Mouse (Mus musculus) ES-E14 (cell line): Measurements from ENCODE around the gene Btg1. TPM values are rescaled to one million over a fixed set of nuclear protein-coding genes. Genes with fewer than 3 reads are reported as not detected.

ENCODE experiments used
- DNase-seq: peaks from one replicate; pipeline ENCODE4 v3.0.0-alpha.2; 2013; ENCODE audit warnings: low read depth, low spot score
- H3K27ac ChIP-seq: 2 replicates; pipeline ENCODE4 v1.5.1; 2012; ENCODE audit warnings: low read depth, mild to moderate bottlenecking, low read length, moderate library complexity, mixed read lengths; ENCODE audit not compliant: poor library complexity, insufficient read depth, severe bottlenecking
- H3K36me3 ChIP-seq: 2 replicates; pipeline ENCODE4 v1.6.1; 2012; ENCODE audit warnings: mild to moderate bottlenecking, low read length, moderate library complexity, mixed read lengths; ENCODE audit not compliant: control insufficient read depth, poor library complexity, insufficient read depth, severe bottlenecking
- H3K4me1 ChIP-seq, 2 experiments: fragments of 150-350 bp in 1 of 2; sonication (generic) in 1 of 2; 2 replicates each; pipeline ENCODE4 v1.6.1; 2012; ENCODE audit warnings: low read length in 2 of 2, mild to moderate bottlenecking in 1 of 2, mixed read lengths in 1 of 2; ENCODE audit not compliant: control insufficient read depth in 2 of 2, insufficient read depth in 2 of 2, poor library complexity in 1 of 2
- H3K4me3 ChIP-seq, 2 experiments: fragments of 150-350 bp in 1 of 2; sonication (generic) in 1 of 2; 2 replicates each; pipeline ENCODE4 v1.5.1; 2012; ENCODE audit warnings: low read length in 2 of 2, low read depth in 1 of 2, mild to moderate bottlenecking in 1 of 2, mixed read lengths in 1 of 2; ENCODE audit not compliant: insufficient read depth in 1 of 2, poor library complexity in 1 of 2, severe bottlenecking in 1 of 2
- H3K9ac ChIP-seq: 2 replicates; pipeline ENCODE4 v1.6.1; 2012; ENCODE audit warnings: low read depth, mild to moderate bottlenecking, low read length, mixed read lengths; ENCODE audit not compliant: poor library complexity, insufficient read depth, severe bottlenecking
- H3K9me3 ChIP-seq: fragments of 150-350 bp; sonication (generic); 2 replicates; pipeline ENCODE4 v1.6.1; 2012; ENCODE audit warnings: low read depth, mild to moderate bottlenecking, low read length; ENCODE audit not compliant: control insufficient read depth, insufficient read depth
- CHD2 ChIP-seq: IDR thresholded peaks from 2 replicates; pipeline ENCODE4 v1.6.1; 2014; ENCODE audit warnings: mild to moderate bottlenecking, low read depth, low read length, inconsistent platforms
- HCFC1 ChIP-seq: IDR thresholded peaks from 2 replicates; pipeline ENCODE4 v1.6.1; 2012; ENCODE audit warnings: low read length, inconsistent platforms, borderline replicate concordance; ENCODE audit not compliant: insufficient read depth
- MAFK ChIP-seq: IDR thresholded peaks from 2 replicates; pipeline ENCODE4 v1.6.1; 2014; ENCODE audit warnings: mild to moderate bottlenecking, low read depth, low read length, inconsistent platforms; ENCODE audit not compliant: insufficient read depth
- ZC3H11A ChIP-seq: IDR thresholded peaks from 2 replicates; pipeline ENCODE4 v1.6.1; 2012; ENCODE audit warnings: low read depth, mild to moderate bottlenecking, inconsistent platforms, low read length, borderline replicate concordance
- ZNF384 ChIP-seq: IDR thresholded peaks from 2 replicates; pipeline ENCODE4 v1.6.1; 2012; ENCODE audit warnings: low read depth, low read length, inconsistent platforms
- in situ Hi-C, 2 experiments: fragments of 600-800 bp; cut with MboI; formaldehyde crosslinking; loops; one replicate each; pipeline ENCODE4 v1.15.1; 2025; ENCODE audit warnings: low sequenced_read_pairs in 2 of 2, inconsistent platforms in 1 of 2; ENCODE audit not compliant: unreplicated experiment in 2 of 2
- total RNA-seq: library from RNA; depleted of rRNA; stranded (reverse); fragments of 300-350 nt; gene quantifications from 2 replicates; pipeline ENCODE4 v1.2.3, GENCODE M21; 2012

Gene Btg1
- total RNA-seq, 1 experiment, result 16.1 TPM

- TF ChIP-seq CHD2 (no peak), ZNF384 (no peak), ZC3H11A (no peak), HCFC1 (no peak), MAFK (no peak)
- in situ Hi-C loops, result no loop called here
Observed at GRCm38 (mm10) chr10:96632271-96633144, 15.7 kb downstream of the Btg1 start.

GRCm38 (mm10) chr10:96633145-96633516 is 16.3 kb downstream of the Btg1 start:
- Histone ChIP-seq H3K4me1 (peaks cover 20 to 21% of the 10 kb centered on the region in 2 experiments), H3K27ac (no peak overlapping the region), H3K4me3 (no peak overlapping the region), H3K9ac (no peak overlapping the region), H3K9me3 (no peaks in the 10 kb centered on the region), H3K36me3 (no peaks in the 10 kb centered on the region)
- TF ChIP-seq ZC3H11A, result no peak
- TF ChIP-seq HCFC1, result no peak
- TF ChIP-seq MAFK, result no peak
- TF ChIP-seq ZNF384, result no peak
- no peak for TF ChIP-seq CHD2
- in situ Hi-C loops, result no loop called here
- DNase-seq, result no peak

More at GRCm38 (mm10) chr10:96632271-96633144, 15.7 kb downstream of the Btg1 start:
- Histone ChIP-seq H3K27ac (peak overlapping the region; percentile 34), H3K4me1 (peaks cover 20 to 21% of the 10 kb centered on the region in 2 experiments), H3K9me3 (no peaks in the 10 kb centered on the region), H3K4me3 (no peak overlapping the region), H3K36me3 (no peaks in the 10 kb centered on the region), H3K9ac (no peak overlapping the region)
- no peak for DNase-seq

DNA sequence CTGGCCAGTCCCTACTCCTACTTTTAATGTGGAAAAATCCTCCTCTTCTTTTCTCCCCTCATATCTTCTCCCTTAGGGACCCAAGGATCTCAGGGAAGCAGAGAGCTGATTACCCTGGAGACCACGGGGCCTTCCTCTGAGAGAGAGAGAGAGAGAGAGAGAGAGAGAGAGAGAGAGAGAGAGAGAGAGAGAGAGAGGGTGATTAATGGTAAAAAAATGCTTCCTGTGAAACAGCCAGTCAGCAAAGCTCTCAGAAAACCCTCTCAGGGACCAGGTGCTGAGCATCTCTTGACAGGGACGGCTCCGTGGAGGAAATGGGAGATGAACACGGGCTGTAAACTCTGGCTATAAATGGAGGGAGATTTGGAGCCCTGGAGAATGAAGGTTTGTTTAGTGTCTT is 18.7 kb downstream of the Btg1 start:
- Histone ChIP-seq H3K9me3 (no peaks in the 10 kb centered on the region), H3K4me3 (no peak overlapping the region), H3K27ac (no peak overlapping the region), H3K36me3 (no peaks in the 10 kb centered on the region), H3K9ac (no peak overlapping the region), H3K4me1 (peaks cover 11 to 20% of the 10 kb centered on the region in 2 experiments)
- DNase-seq, result no peak
- TF ChIP-seq ZC3H11A, result no peak
- TF ChIP-seq CHD2, result no peak
- TF ChIP-seq ZNF384, result no peak
- no peak for TF ChIP-seq MAFK
- no peak for TF ChIP-seq HCFC1
- in situ Hi-C loops, result no loop called here

GRCm38 (mm10) chr10:96638477-96638876 is 21.7 kb downstream of the Btg1 start:
- no peak for DNase-seq
- in situ Hi-C loops, result no loop called here
- no peaks in the 10 kb centered on the region for H3K9me3 ChIP-seq
- no peak for TF ChIP-seq CHD2
- TF ChIP-seq MAFK, result no peak
- TF ChIP-seq ZNF384, result no peak
- TF ChIP-seq HCFC1, result no peak
- no peak for TF ChIP-seq ZC3H11A
- no peaks in the 10 kb centered on the region for H3K36me3 ChIP-seq
- H3K9ac ChIP-seq, result no peak overlapping the region
- H3K27ac ChIP-seq, result no peak overlapping the region
- H3K4me1 ChIP-seq, result 0 out of 4 replicates have a peak, but pooled peaks cover 0 to under 1% of the 10 kb centered on the region in 2 experiments
- H3K4me3 ChIP-seq, result no peak overlapping the region
